Mouse (Mus musculus): ENCODE data around the gene St8sia1.

Gene St8sia1

GRCm38 (mm10) chr6:142908911-142909770 is 55.1 kb downstream of the St8sia1 start:
- DNase-seq (ENCODE audit: low spot score in 2 of 2) = no peak

GRCm38 (mm10) chr6:142908412-142908811 is 55.8 kb downstream of the St8sia1 start:
- DNase-seq (ENCODE audit: low spot score in 2 of 2) = no peak

- DNase-seq (ENCODE audit: low spot score in 2 of 2) = no peak
Measured at GRCm38 (mm10) chr6:142895371-142895770, 68.9 kb downstream of the St8sia1 start.

GRCm38 (mm10) chr6:142893716-142894115 is 70.5 kb downstream of the St8sia1 start:
- DNase-seq (ENCODE audit: low spot score in 2 of 2) = no peak

GRCm38 (mm10) chr6:142890321-142890720 is 73.9 kb downstream of the St8sia1 start:
- no peak for DNase-seq (ENCODE audit: low spot score in 2 of 2)

- no peak for DNase-seq (ENCODE audit: low spot score in 2 of 2)
Measured at GRCm38 (mm10) chr6:142888970-142889740, 75.1 kb downstream of the St8sia1 start.

- no peak for DNase-seq (ENCODE audit: low spot score in 2 of 2)
Measured at GRCm38 (mm10) chr6:142888346-142888745, 75.9 kb downstream of the St8sia1 start.

- no peak for DNase-seq (ENCODE audit: low spot score in 2 of 2)
Measured at GRCm38 (mm10) chr6:142887375-142887774, 76.9 kb downstream of the St8sia1 start.

GRCm38 (mm10) chr6:142885364-142886154 is 78.7 kb downstream of the St8sia1 start:
- DNase-seq (ENCODE audit: low spot score in 2 of 2) = no peak

GRCm38 (mm10) chr6:142884128-142884527 is 80.1 kb downstream of the St8sia1 start:
- DNase-seq (ENCODE audit: low spot score in 2 of 2) = peak; percentile 69 to 80

GRCm38 (mm10) chr6:142880849-142881470 is 83.3 kb downstream of the St8sia1 start:
- no peak for DNase-seq (ENCODE audit: low spot score in 2 of 2)

GRCm38 (mm10) chr6:142878744-142879701 is 85.2 kb downstream of the St8sia1 start:
- peak in 1 of 2 experiments; percentile 57 for DNase-seq (ENCODE audit: low spot score in 2 of 2)

GRCm38 (mm10) chr6:142877221-142877620 is 87.0 kb downstream of the St8sia1 start:
- no peak for DNase-seq (ENCODE audit: low spot score in 2 of 2)

GRCm38 (mm10) chr6:142876279-142876899 is 87.9 kb downstream of the St8sia1 start:
- DNase-seq (ENCODE audit: low spot score in 2 of 2) = no peak

GRCm38 (mm10) chr6:142873795-142874563 is 90.3 kb downstream of the St8sia1 start:
- DNase-seq (ENCODE audit: low spot score in 2 of 2) = no peak

- no peak for DNase-seq (ENCODE audit: low spot score in 2 of 2)
Measured at GRCm38 (mm10) chr6:142869715-142870422, 94.4 kb downstream of the St8sia1 start.

GRCm38 (mm10) chr6:142867471-142868055 is 96.7 kb downstream of the St8sia1 start:
- DNase-seq (ENCODE audit: low spot score in 2 of 2) = no peak

- DNase-seq (ENCODE audit: low spot score in 2 of 2) = no peak
Measured at GRCm38 (mm10) chr6:142867023-142867422, 97.2 kb downstream of the St8sia1 start.
